8 mouse cellular contexts compared by ENCODE assay signal in genomic region chr1:133423543-133424480, GRCm38 (mm10). TPM values are rescaled to one million over a fixed set of nuclear protein-coding genes. Genes with fewer than 3 reads are reported as not detected.
A peak's percentile ranks its signal among the peaks of the same experiment; 100 is the strongest.
DNase-seq lines count a peak whose midpoint lies in the region; ATAC-seq and TF ChIP-seq lines count a peak whose summit lies in the region.

Gene Sox13 (minus strand): TSS chr1:133424377.

- no peaks in the 10 kb centered on the region for H3K9me3 ChIP-seq in E14TG2a.4 (ENCODE audit: low read length)
- no peaks in the 10 kb centered on the region for H3K9me3 ChIP-seq in forebrain, embryonic 12.5 days

- DNase-seq in adrenal gland, postnatal 25 days = peak; percentile 78
- peak; percentile 75 to 77 for DNase-seq in heart, postnatal 10 days
- peak; percentile 29 to 49 for DNase-seq in layer of hippocampus, adult 2 months (ENCODE audit: low spot score in 2 of 2)
- DNase-seq in lung, postnatal 10 days = peak; percentile 77
- peak; percentile 85 for DNase-seq in retina, postnatal 1 day

- H3K4me3 ChIP-seq in E14TG2a.4 (replicated peaks; ENCODE audit: low read length) = peak within 1 kb of the TSS; percentile 88
- peak within 1 kb of the TSS; percentile 85 for H3K4me3 ChIP-seq in forebrain, embryonic 12.5 days (replicated peaks)
- peak within 1 kb of the TSS; percentile 73 for H3K4me3 ChIP-seq in layer of hippocampus, adult 2 months

- H3K4me2 ChIP-seq in forebrain, embryonic 12.5 days = peak within 1 kb of the TSS; percentile 97

- H3K27ac ChIP-seq in forebrain, embryonic 12.5 days = peak within 1 kb of the TSS; percentile 89
- peak within 1 kb of the TSS; percentile 76 for H3K27ac ChIP-seq in layer of hippocampus, adult 2 months

- no peak for TF ChIP-seq CTCF in E14TG2a.4 (conservative IDR thresholded peaks at IDR 0.05; ENCODE audit: low read length)
- no peak for TF ChIP-seq CTCF in layer of hippocampus, adult 2 months (conservative IDR thresholded peaks at IDR 0.05)

- peaks cover 54% of the 10 kb centered on the region for H3K27me3 ChIP-seq in E14TG2a.4 (ENCODE audit: insufficient read depth, low read length)
- H3K27me3 ChIP-seq in forebrain, embryonic 12.5 days = peaks cover 9% of the 10 kb centered on the region; the same call in 1 of the 2 replicates

- under 1% methylated on average over 93 of the region's 128 CpGs for WGBS in forebrain, embryonic 12.5 days

- peak within 1 kb of the TSS; percentile 87 for H3K9ac ChIP-seq in forebrain, embryonic 12.5 days

- H3K36me3 ChIP-seq in E14TG2a.4 (ENCODE audit: insufficient read depth, low read length) = no peaks in the 10 kb centered on the region
- H3K36me3 ChIP-seq in forebrain, embryonic 12.5 days (replicated peaks) = no peaks in the 10 kb centered on the region

- H3K4me1 ChIP-seq in E14TG2a.4 (replicated peaks; ENCODE audit: low read depth, low read length) = peaks cover 50% of the 10 kb centered on the region
- peaks cover 40% of the 10 kb centered on the region for H3K4me1 ChIP-seq in forebrain, embryonic 12.5 days

- intact Hi-C loops in heart, postnatal 10 days (cut with DNase I) = loop anchor here (2.0 to 5.0 kb wide), 3 partner anchors 29 to 163 kb away; no protein-coding TSS in a partner anchor

- ATAC-seq in forebrain, embryonic 12.5 days (ENCODE audit: low FRiP score) = peak; percentile 78
- ATAC-seq in monocyte, adult 5-6 weeks (replicated peaks; ENCODE audit: insufficient number of reproducible peaks, low FRiP score, low TSS enrichment, poor library complexity, severe bottlenecking) = no peak

RNA-seq across cellular contexts. Expression of gene Sox13, which starts in this region (rescaled TPM):
- 20.0 and 21.3 TPM in 2 replicates for total RNA-seq in adrenal gland, postnatal 25 days (2021)
- polyA plus RNA-seq in forebrain, embryonic 12.5 days (2016; fragmentation: Nextera tagmentation; extraction: Ambion mirVana) = 13.1 and 13.3 TPM in 2 replicates
- 10 to 100 TPM; 29.6 to 33.4 TPM for total RNA-seq in heart, postnatal 10 days (2021)
- total RNA-seq in layer of hippocampus, adult 2 months (2021) = 1 to 10 TPM; 6.3 to 9.4 TPM
- total RNA-seq in monocyte, adult 5-6 weeks (2017) = not detected in 3 replicates
